Comparison of ENCODE assay signal across 8 mouse cellular contexts in the genomic region with DNA sequence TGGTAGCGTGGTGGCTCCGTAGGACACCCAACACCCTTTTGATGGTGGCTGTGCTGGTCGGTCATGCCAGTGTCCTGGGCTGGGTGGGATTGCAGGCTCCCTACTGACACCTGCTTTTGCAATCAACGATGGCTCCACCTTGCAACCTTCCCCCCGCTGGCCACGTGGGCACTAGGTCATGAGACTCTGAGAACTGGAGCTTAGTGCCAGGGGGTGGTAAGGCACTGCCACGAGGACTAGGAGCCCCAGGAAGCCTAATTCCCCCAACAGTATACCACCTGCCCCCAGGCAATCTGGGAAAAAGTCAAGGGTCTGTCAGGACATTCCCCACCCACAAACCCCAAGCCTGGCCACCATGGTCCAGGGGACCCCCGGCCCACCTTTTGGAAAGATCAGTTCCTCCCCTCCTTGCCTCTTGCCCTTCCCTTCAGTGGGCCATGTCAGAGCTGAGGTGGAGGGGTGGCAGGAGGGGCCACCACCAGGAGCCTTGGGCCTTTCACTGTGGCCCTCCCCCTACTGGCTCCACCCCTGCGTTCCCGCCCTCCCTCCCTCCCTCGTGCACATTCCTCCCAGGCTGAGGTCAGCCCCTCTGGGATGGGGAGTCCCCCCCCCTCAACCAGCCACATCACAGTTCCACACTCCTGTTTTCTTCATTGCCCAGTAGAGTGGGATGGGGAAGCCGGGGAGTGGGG. TPM values are rescaled to one million over a fixed set of nuclear protein-coding genes. Genes with fewer than 3 reads are reported as not detected.
DNase-seq lines count a peak whose midpoint lies in the region; ATAC-seq lines count a peak whose summit lies in the region.

TSS of gene Sema3b (minus strand) at position 489 of the 692 bp plus-strand sequence.

- intact Hi-C loops in gastrocnemius, postnatal 14 days (cut with DNase I; ENCODE audit: low total_unique reads): no loop called here

- H3K4me3 ChIP-seq in intestine, embryonic 14.5 days (ENCODE audit: low read depth, low read length): no peak within 1 kb of the TSS

- H3K9me3 ChIP-seq in intestine, embryonic 14.5 days (ENCODE audit: control insufficient read depth, low read length): no peaks in the 10 kb centered on the region

- no peak within 1 kb of the TSS for H3K9ac ChIP-seq in intestine, embryonic 14.5 days (ENCODE audit: low read length)

- H3K4me1 ChIP-seq in intestine, embryonic 14.5 days (replicated peaks; ENCODE audit: control insufficient read depth, insufficient read depth, low read length): peaks cover 46% of the 10 kb centered on the region

- H3K4me2 ChIP-seq in intestine, embryonic 14.5 days (ENCODE audit: low read length): peak within 1 kb of the TSS; percentile 27; the same call in 1 of the 2 replicates

- H3K27me3 ChIP-seq in intestine, embryonic 14.5 days (replicated peaks; ENCODE audit: control insufficient read depth, insufficient read depth, low read length): no peaks in the 10 kb centered on the region

- 35% methylated on average over 12 of the region's 12 CpGs for WGBS in intestine, embryonic 14.5 days

- peak; percentile 57 to 69 for DNase-seq in lung, adult 18-20 months
- no peak for DNase-seq in lung, postnatal 14 days
- DNase-seq in gastrocnemius, postnatal 14 days: peak; percentile 69
- no peak for DNase-seq in intestine, embryonic 14.5 days (ENCODE audit: low spot score)
- peak; percentile 67 for DNase-seq in lung, postnatal 10 days
- no peak for DNase-seq in ovary, postnatal 14 days (ENCODE audit: low spot score)
- DNase-seq in layer of hippocampus, postnatal 25 days (ENCODE audit: extremely low spot score in 1 of 2, low spot score in 1 of 2): no peak
- no peak for DNase-seq in frontal cortex, postnatal 14 days (ENCODE audit: low spot score in 2 of 2)

- ATAC-seq in intestine, embryonic 14.5 days (replicated peaks; ENCODE audit: low FRiP score, low TSS enrichment, low read depth): no peak

- peaks cover 4% of the 10 kb centered on the region for H3K36me3 ChIP-seq in intestine, embryonic 14.5 days (ENCODE audit: control insufficient read depth, insufficient read depth, low read length)

- no peak within 1 kb of the TSS; the same call in 1 of the 2 replicates for H3K27ac ChIP-seq in intestine, embryonic 14.5 days (ENCODE audit: low read depth)

RNA-seq across cellular contexts. Expression of gene Sema3b, which starts in this region (rescaled TPM):
- 10 to 100 TPM; 27.6 to 35.2 TPM for total RNA-seq in gastrocnemius, postnatal 14 days (2021)
- 16.5 and 18.3 TPM in 2 replicates for polyA plus RNA-seq in intestine, embryonic 14.5 days (2014; fragmentation: Nextera tagmentation; extraction: Ambion mirVana)
- total RNA-seq in layer of hippocampus, postnatal 25 days (2021): 1 to 10 TPM; 2.2 to 2.7 TPM

Comparison
In these comparisons a context has a peak if more than half of its experiments do, and no peak if none do; other contexts are left out.
1. RNA of gene Sema3b (total RNA-seq): 27.6 to 35.2 TPM in gastrocnemius, postnatal 14 days; 2.2 to 2.7 TPM in layer of hippocampus, postnatal 25 days; every median in the first group is over 4 times any median in the second.
2. DNase-seq: peak in lung, adult 18-20 months (2 of 2), gastrocnemius, postnatal 14 days (single experiment) and lung, postnatal 10 days (single experiment); none in lung, postnatal 14 days (single experiment), intestine, embryonic 14.5 days (single experiment), ovary, postnatal 14 days (single experiment), layer of hippocampus, postnatal 25 days (0 of 2) and frontal cortex, postnatal 14 days (0 of 2).